Mouse (Mus musculus): ENCODE data around the gene Kctd20. TPM values are rescaled to one million over a fixed set of nuclear protein-coding genes. Genes with fewer than 3 reads are reported as not detected.

Kctd20 gene
- polyA plus RNA-seq, 1 experiment = 54.0 TPM

DNA sequence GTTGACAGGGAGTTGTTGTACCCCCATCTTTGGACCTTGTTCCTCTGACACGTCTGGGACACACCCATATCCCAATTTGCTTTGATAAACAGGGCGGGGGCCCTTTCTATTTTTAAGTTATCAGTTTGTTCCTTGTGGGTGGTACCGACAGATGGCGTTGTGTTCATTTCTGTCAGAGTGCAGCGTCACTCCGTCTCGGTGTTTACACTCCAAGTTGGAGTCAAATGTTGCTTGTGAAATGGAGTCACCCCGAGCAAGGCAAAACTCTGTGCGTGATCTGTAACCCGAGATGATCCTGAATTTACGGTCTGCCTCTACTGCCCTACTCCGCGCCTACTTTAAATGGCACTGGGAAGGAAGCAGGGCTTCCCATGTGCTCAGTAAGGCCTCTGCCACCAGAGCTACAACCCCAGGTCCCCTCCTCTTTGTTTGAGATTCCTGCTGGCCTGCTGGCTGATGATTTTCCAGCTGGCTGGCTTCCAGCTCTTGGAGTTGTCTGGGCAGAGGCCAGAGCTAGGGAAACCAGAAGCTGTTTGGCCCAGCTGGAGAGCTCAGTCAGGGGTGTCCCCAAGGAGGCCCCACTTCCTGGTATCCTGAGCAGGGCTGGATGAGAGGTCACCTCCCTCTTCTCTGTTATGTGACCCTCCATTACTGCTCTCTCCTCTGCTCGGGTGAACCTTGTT, 21.2 kb upstream of the Kctd20 start:
- no peak overlapping the region for H3K27ac ChIP-seq (ENCODE audit: insufficient read depth, low read depth, low read length)
- no peaks in the 10 kb centered on the region for H3K4me1 ChIP-seq (ENCODE audit: control insufficient read depth, insufficient read depth, low read length)
- TF ChIP-seq CTCF (IDR thresholded peaks at IDR 0.05; ENCODE audit: low read depth, low read length) (no peak), POLR2A (IDR thresholded peaks at IDR 0.05; ENCODE audit: borderline replicate concordance, low read depth, low read length) (no peak)
- H3K4me3 ChIP-seq (ENCODE audit: insufficient read depth, low read length) = no peak overlapping the region

DNA sequence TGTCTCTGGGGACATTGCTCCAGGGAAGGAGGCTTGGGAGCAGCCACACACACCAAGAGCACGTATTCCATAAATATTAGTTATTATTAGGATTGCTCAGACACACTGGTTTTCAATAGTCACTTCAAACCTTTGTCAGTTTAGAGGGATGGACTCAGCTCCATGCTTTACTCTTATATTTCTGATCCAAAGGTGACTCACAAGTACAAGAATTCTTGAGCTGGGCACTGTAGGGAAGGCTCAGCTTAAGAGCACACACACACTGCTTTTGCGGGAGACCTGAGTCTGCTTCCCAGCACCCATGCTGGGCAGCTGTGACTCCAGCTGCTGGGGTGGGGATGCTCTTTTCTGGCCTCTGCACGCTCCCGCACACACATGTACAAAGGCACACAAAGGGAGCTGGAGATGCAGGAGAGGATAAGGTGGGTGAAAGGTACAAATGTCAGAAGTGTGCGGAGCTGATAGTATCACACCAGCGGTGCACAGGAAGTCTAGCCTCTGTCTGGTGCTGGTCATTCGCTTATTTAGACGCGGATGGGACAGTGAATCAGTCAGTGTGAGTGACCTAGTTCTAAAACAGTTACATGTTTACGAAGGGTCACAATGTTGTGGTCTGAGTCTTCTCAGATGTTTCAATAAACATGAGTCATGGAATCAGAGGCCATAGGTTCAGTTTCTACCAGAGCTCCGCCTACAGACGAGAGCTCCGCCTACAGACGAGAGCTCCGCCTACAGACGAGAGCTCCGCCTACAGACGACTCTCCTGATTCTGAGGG, 20.1 kb upstream of the Kctd20 start:
- Histone ChIP-seq H3K27ac (ENCODE audit: insufficient read depth, low read depth, low read length) (no peak overlapping the region), H3K4me1 (ENCODE audit: control insufficient read depth, insufficient read depth, low read length) (no peaks in the 10 kb centered on the region), H3K4me3 (ENCODE audit: insufficient read depth, low read length) (no peak overlapping the region)
- TF ChIP-seq POLR2A (IDR thresholded peaks at IDR 0.05; ENCODE audit: borderline replicate concordance, low read depth, low read length) (no peak), CTCF (IDR thresholded peaks at IDR 0.05; ENCODE audit: low read depth, low read length) (no peak)

DNA sequence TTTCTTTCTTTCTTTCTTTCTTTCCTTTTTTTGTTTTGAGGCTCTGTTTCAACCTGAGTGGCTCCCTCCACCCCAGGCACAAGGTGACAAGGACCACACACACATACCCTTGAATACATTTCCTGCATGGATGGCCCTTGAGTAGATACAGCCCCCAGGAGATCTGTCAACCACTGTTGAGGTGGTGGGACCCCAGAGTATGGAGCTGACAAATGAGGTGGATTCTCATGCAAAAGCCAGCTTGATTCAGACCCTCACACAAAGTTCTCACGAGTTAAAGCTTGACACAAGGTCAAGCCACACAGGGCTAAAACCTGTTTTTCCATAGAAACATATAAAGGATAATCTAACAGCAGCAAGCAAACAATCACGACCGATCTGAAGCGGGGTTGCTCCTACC, 19.5 kb upstream of the Kctd20 start:
- no peaks in the 10 kb centered on the region for H3K4me1 ChIP-seq (ENCODE audit: control insufficient read depth, insufficient read depth, low read length)
- TF ChIP-seq CTCF (IDR thresholded peaks at IDR 0.05; ENCODE audit: low read depth, low read length) = no peak
- H3K27ac ChIP-seq (ENCODE audit: insufficient read depth, low read depth, low read length) = no peak overlapping the region
- no peak overlapping the region for H3K4me3 ChIP-seq (ENCODE audit: insufficient read depth, low read length)

DNA sequence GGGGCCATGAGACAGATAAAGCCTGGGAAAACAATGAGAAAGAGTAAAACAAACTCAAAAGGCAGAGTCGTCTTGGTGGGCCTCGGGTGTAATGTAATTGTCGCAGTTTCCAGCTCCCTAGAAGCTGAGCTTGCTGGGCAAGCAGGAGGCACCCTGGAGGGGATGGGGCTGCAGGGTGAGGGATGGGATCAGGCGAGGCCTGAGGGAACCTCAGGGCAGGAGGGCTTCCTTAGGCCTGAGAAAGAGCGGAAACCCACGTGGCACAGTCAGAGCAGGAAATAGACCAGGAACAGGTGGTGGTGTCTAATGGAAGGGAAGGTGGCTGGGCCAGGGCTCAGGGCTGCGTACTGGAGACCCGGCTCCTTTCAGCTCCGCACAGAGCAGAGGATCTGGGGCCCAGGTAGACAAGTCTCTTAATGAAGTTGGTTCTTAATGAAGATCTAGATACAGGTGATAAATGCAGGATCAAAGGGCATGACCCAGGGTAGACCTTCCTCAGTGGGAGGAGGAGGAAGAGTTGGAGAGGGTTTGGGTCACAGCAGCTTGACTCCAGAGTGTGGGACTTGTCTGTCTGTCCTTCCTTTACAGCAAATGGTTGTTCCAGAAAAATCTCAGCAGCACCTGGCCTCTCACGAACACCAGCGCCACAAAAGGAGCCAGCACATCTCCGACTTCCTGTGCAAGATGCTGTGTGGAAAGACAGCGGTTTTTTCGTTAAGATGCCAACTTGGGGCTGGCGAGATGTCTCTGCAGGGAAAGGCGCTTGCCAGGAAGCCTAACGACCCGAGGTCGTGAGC, 17.4 kb upstream of the Kctd20 start:
- no peaks in the 10 kb centered on the region for H3K4me1 ChIP-seq (ENCODE audit: control insufficient read depth, insufficient read depth, low read length)
- H3K4me3 ChIP-seq (ENCODE audit: insufficient read depth, low read length) = no peak overlapping the region
- no peak overlapping the region for H3K27ac ChIP-seq (ENCODE audit: insufficient read depth, low read depth, low read length)
- TF ChIP-seq CTCF (IDR thresholded peaks at IDR 0.05; ENCODE audit: low read depth, low read length) = no peak
- no peak for TF ChIP-seq POLR2A (IDR thresholded peaks at IDR 0.05; ENCODE audit: borderline replicate concordance, low read depth, low read length)

DNA sequence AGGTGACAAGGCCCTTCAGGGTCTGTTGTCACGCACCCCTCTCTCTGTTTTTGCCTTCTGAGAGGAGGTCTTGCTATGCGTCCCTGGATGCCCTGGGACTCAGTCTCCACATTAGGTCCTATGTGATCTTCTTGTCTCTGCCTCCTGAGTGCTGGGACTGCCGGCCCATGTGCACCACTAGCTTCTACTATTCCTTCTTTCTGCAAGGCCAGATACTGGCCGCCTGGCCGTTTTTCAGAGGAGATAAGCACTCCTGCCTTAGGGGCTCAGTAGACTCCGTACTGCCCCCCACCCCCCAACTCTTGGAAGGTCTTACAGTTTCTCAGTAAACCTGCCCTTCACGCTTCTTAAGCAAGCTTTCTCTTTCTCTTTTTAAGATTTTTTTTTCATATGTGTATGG, 15.6 kb upstream of the Kctd20 start:
- TF ChIP-seq POLR2A (IDR thresholded peaks at IDR 0.05; ENCODE audit: borderline replicate concordance, low read depth, low read length) (no peak), CTCF (IDR thresholded peaks at IDR 0.05; ENCODE audit: low read depth, low read length) (no peak)
- Histone ChIP-seq H3K4me3 (ENCODE audit: insufficient read depth, low read length) (no peak overlapping the region), H3K27ac (ENCODE audit: insufficient read depth, low read depth, low read length) (no peak overlapping the region), H3K4me1 (ENCODE audit: control insufficient read depth, insufficient read depth, low read length) (no peaks in the 10 kb centered on the region)

DNA sequence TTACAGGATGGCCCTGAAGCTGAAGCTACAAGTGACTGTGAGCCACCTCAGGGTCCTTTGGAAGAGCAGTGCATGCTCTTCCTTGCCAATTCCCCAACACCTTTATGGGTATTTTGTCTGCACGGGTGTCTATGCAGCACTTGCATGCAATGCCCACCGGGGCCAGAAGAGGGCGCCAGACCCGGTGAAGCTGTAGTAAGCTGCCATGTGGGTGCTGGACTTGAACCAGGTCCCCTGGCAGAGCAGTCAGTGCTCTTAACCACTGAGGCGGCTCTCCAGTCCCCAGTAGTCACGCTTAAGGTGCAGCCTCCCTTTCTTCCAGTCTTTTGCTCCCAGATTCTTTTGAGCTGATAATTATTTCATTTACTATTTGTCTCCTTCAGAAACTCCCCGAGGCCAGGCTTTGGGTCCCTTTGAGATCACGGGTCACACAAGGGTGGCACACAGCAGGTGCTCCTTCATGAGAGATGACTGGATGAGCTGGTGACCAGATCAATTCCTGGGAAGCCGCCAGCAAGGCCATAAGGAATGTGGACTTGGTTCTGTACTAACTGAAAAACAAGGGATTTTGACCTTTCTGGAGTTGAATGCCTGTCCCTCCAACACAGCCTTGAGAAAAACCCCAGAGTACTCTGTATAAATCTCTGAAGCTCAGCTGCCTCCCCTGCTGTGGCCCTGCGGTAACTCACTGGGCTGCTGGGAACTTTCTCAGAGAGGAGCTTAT, 15.0 kb upstream of the Kctd20 start:
- H3K4me3 ChIP-seq (ENCODE audit: insufficient read depth, low read length) = no peak overlapping the region
- no peak overlapping the region for H3K27ac ChIP-seq (ENCODE audit: insufficient read depth, low read depth, low read length)
- H3K4me1 ChIP-seq (ENCODE audit: control insufficient read depth, insufficient read depth, low read length) = no peaks in the 10 kb centered on the region
- no peak for TF ChIP-seq POLR2A (IDR thresholded peaks at IDR 0.05; ENCODE audit: borderline replicate concordance, low read depth, low read length)
- TF ChIP-seq CTCF (IDR thresholded peaks at IDR 0.05; ENCODE audit: low read depth, low read length) = peak; percentile 58

DNA sequence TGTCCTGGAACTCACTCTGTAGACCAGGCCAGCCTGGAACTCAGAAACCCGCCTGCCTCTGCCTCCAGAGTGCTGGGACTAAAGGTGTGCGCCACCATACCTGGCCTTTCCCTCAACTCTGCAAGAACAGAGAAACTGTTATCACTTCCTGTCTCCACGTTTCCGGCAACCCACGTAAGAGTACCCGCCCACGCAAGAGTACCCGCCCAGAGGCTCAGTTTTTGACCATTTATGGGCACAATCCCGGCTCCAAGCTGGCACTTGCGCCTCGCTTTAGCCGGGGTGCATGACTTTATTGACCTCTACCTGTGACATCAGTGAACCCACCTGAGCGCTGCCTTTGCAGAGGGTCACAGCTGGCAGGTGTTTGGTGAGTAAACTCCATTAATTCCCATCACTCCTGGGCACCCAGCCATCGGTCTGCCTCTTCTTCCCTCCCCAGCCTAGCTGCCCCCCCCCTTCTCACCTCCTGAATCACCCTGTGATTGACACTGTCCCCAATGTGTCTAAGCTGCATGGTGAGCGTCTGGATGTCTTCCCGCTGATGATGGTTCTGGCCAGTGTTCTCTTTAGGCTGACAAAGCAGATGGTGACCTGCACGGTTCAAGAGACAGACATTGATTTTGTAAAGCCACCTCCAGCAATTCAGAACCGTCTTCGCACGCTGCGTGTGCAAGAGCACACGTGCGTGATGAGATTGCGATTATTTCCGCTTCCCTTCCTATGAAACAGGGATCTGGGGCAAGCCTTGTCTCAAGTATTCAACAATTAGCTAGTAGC, 10.8 kb upstream of the Kctd20 start:
- TF ChIP-seq CTCF (IDR thresholded peaks at IDR 0.05; ENCODE audit: low read depth, low read length) (no peak), POLR2A (IDR thresholded peaks at IDR 0.05; ENCODE audit: borderline replicate concordance, low read depth, low read length) (no peak)
- Histone ChIP-seq H3K27ac (ENCODE audit: insufficient read depth, low read depth, low read length) (no peak overlapping the region), H3K4me1 (ENCODE audit: control insufficient read depth, insufficient read depth, low read length) (no peaks in the 10 kb centered on the region), H3K4me3 (ENCODE audit: insufficient read depth, low read length) (no peak overlapping the region)

DNA sequence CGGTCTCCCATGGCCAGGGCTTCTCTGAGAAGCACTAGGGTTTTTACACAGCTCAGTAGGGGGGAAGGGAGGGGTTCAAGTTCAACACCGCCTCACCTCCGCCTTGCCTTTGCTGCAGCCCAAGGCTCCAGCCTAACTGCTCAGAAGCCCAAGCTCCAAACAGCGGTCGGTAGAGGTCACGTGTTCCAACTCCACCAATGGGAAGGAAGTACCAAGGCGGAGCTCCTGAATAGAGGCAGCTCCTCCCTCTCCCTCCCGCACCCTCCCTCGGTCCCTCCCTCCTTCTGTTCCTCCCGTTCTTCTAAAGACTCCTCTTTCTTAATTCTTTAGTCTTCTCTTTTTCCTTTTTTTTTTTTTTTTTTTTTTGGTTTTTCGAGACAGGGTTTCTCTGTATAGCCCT, 9.6 kb upstream of the Kctd20 start:
- Histone ChIP-seq H3K4me1 (ENCODE audit: control insufficient read depth, insufficient read depth, low read length) (no peaks in the 10 kb centered on the region), H3K4me3 (ENCODE audit: insufficient read depth, low read length) (no peak overlapping the region), H3K27ac (ENCODE audit: insufficient read depth, low read depth, low read length) (no peak overlapping the region)
- TF ChIP-seq CTCF (IDR thresholded peaks at IDR 0.05; ENCODE audit: low read depth, low read length) (no peak), POLR2A (IDR thresholded peaks at IDR 0.05; ENCODE audit: borderline replicate concordance, low read depth, low read length) (no peak)

DNA sequence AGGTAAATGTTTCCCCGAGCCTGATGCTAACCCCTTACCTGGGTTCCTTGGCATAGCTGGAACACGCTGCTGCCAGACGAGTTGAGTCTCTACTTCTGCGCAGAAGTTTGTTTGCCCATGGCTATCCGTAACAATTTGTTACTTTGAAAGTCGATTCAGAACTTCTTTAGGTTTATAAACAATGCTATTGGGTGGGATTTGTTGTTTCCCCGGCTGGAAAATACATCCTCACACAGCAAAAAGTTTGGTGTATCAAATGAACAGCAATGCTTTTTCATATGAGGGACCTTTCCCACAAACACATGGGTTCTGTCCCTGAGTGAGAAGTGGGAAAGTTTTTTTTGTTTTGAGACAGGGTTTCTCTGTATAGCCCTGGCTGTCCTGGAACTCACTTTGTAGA, 8.0 kb upstream of the Kctd20 start, which contains the start of gene Pxt1:
Pxt1 (minus strand) TSS at position 101 of the 400 bp plus-strand sequence.
- Histone ChIP-seq H3K4me3 (ENCODE audit: insufficient read depth, low read length) (no peak within 1 kb of the TSS), H3K4me1 (ENCODE audit: control insufficient read depth, insufficient read depth, low read length) (peaks cover 4% of the 10 kb centered on the region; the same call in 1 of the 2 replicates), H3K27ac (ENCODE audit: insufficient read depth, low read depth, low read length) (no peak within 1 kb of the TSS)
- no peak for TF ChIP-seq CTCF (IDR thresholded peaks at IDR 0.05; ENCODE audit: low read depth, low read length)
- no peak for TF ChIP-seq POLR2A (IDR thresholded peaks at IDR 0.05; ENCODE audit: borderline replicate concordance, low read depth, low read length)

All from bone marrow macrophage, adult 2 months (primary cell).